Mouse (Mus musculus) olfactory bulb, adult 2 months (tissue): ENCODE data around the gene Pafah1b3.

Experiments used
- CTCF ChIP-seq: fragments of 200-500 bp; IDR thresholded peaks from 2 replicates; pipeline ENCODE4 v1.5.1; 2012; ENCODE audit warnings: low read depth, mild to moderate bottlenecking, low read length, moderate library complexity; ENCODE audit not compliant: insufficient read depth
- POLR2A ChIP-seq: fragments of 200-500 bp; IDR thresholded peaks from 2 replicates; pipeline ENCODE4 v1.6.1; 2012; ENCODE audit warnings: mild to moderate bottlenecking, low read depth, low read length, moderate library complexity; ENCODE audit not compliant: insufficient read depth

DNA sequence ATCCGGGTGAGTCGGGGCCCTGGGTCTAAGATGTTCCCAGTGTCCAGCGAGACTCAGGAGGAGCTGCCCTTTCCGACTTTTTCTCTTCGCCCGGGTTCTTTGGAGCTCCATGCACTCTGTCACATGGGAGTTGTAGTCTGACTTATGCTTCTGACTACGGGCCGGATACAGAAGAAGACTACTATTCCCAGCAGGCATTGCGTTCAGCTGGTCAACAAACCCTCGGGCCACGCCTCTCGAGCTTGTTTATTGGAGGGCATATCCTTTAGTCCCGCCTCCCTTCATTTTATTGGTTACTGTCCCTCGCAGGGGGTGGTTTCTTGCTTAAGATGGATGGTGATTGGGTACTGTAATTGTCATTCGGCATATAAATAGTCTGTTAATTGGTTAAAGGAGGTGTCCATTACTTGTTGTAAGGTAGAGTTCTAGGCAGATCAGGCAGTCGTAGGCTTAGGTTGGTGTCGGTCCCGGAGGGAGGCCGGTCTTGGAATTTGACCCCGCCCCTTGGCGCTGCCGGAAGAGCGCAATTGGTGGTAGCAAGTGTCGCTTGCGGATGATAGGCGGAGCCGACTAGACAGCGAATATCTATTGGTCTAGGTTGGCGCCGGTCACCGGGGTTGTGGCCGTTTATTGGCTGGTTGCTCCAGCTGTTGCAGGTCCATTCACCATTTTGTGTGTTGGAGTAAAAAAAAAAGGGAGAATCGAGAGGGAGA lies 29.9 kb downstream of the Pafah1b3 start:
- TF ChIP-seq POLR2A (no peak), CTCF (no peak)
